Comparison of ENCODE assay signal across 9 mouse cellular contexts in genomic region chr4:131915821-131916328, GRCm38 (mm10). TPM values are rescaled to one million over a fixed set of nuclear protein-coding genes. Genes with fewer than 3 reads are reported as not detected.
A peak's percentile ranks its signal among the peaks of the same experiment; 100 is the strongest.
DNase-seq lines count a peak whose midpoint lies in the region; ATAC-seq and TF ChIP-seq lines count a peak whose summit lies in the region.
"Had no signal": no experiment of that assay in that cellular context is flagged by ENCODE, and none has a peak within 500 bp of the region (broad histone marks: within the 10 kb centered on the region; RNA-seq: fewer than 3 reads in every experiment).

No protein-coding gene starts in this region.

- no peak for TF ChIP-seq CTCF in forebrain, postnatal 0 days (IDR thresholded peaks at IDR 0.05; ENCODE audit: low read depth)

- 19% methylated on average over 13 of the region's 13 CpGs for WGBS in kidney, embryonic 14.5 days
- 18% methylated on average over 13 of the region's 13 CpGs for WGBS in embryonic facial prominence, embryonic 11.5 days
- WGBS in forebrain, postnatal 0 days = 34% methylated on average over 13 of the region's 13 CpGs
- WGBS in liver, embryonic 13.5 days (ENCODE audit: insufficient replicate concordance) = 36% methylated on average over 13 of the region's 13 CpGs

- H3K36me3 ChIP-seq in kidney, embryonic 14.5 days (ENCODE audit: control insufficient read depth, insufficient read depth, low read length) = no peaks in the 10 kb centered on the region
- no peaks in the 10 kb centered on the region for H3K36me3 ChIP-seq in embryonic facial prominence, embryonic 11.5 days (replicated peaks; ENCODE audit: control insufficient read depth, insufficient read depth, low read depth, low read length)
- H3K36me3 ChIP-seq in forebrain, postnatal 0 days (ENCODE audit: insufficient read depth) = no peaks in the 10 kb centered on the region
- peaks cover 3% of the 10 kb centered on the region; the same call in 1 of the 2 replicates for H3K36me3 ChIP-seq in liver, embryonic 13.5 days

- H3K27me3 ChIP-seq in kidney, embryonic 14.5 days (ENCODE audit: control insufficient read depth, insufficient read depth, low read length) = peaks cover 10% of the 10 kb centered on the region
- peaks cover 23% of the 10 kb centered on the region for H3K27me3 ChIP-seq in embryonic facial prominence, embryonic 11.5 days (ENCODE audit: control insufficient read depth, insufficient read depth, low read length)
- peaks cover 75% of the 10 kb centered on the region for H3K27me3 ChIP-seq in forebrain, postnatal 0 days (ENCODE audit: insufficient read depth, low read length)
- H3K27me3 ChIP-seq in liver, embryonic 13.5 days = peaks cover 99% of the 10 kb centered on the region

- H3K9ac ChIP-seq in kidney, embryonic 14.5 days (ENCODE audit: low read depth, low read length) = 0 out of 2 replicates have a peak overlapping the region, but pooled peaks have one; percentile 23
- H3K9ac ChIP-seq in embryonic facial prominence, embryonic 11.5 days (replicated peaks; ENCODE audit: low read length) = no peak overlapping the region
- H3K9ac ChIP-seq in forebrain, postnatal 0 days = no peak overlapping the region
- no peak overlapping the region for H3K9ac ChIP-seq in liver, embryonic 13.5 days

- no peak for DNase-seq in kidney, adult 11 months
- no peak for DNase-seq in embryonic facial prominence, embryonic 11.5 days (ENCODE audit: low spot score)
- DNase-seq in forebrain, postnatal 0 days = no peak
- DNase-seq in liver, embryonic 13.5 days = no peak
- DNase-seq in spleen, adult 18-20 months = no peak
- no peak for DNase-seq in thymus, adult 18-20 months

- peak overlapping the region; percentile 30; the same call in 1 of the 2 replicates for H3K27ac ChIP-seq in kidney, embryonic 14.5 days (ENCODE audit: low read depth, low read length)
- no peak overlapping the region for H3K27ac ChIP-seq in embryonic facial prominence, embryonic 11.5 days (replicated peaks; ENCODE audit: low read depth, low read length)
- H3K27ac ChIP-seq in forebrain, postnatal 0 days (ENCODE audit: low read depth, low read length) = no peak overlapping the region
- no peak overlapping the region for H3K27ac ChIP-seq in liver, embryonic 13.5 days

- peak overlapping the region; percentile 23; the same call in 1 of the 2 replicates for H3K4me3 ChIP-seq in kidney, embryonic 14.5 days (ENCODE audit: low read length)
- 0 out of 2 replicates have a peak overlapping the region, but pooled peaks have one; percentile 24 for H3K4me3 ChIP-seq in embryonic facial prominence, embryonic 11.5 days (ENCODE audit: low read depth, low read length)
- no peak overlapping the region for H3K4me3 ChIP-seq in forebrain, postnatal 0 days (ENCODE audit: low read depth, low read length)
- H3K4me3 ChIP-seq in liver, embryonic 13.5 days (replicated peaks) = 0 out of 2 replicates have a peak overlapping the region, but pooled peaks have one; percentile 6

- H3K9me3 ChIP-seq in kidney, embryonic 14.5 days (ENCODE audit: control insufficient read depth, low read length) = no peaks in the 10 kb centered on the region
- no peaks in the 10 kb centered on the region for H3K9me3 ChIP-seq in embryonic facial prominence, embryonic 11.5 days (replicated peaks; ENCODE audit: control insufficient read depth, low read length)
- no peaks in the 10 kb centered on the region for H3K9me3 ChIP-seq in forebrain, postnatal 0 days (ENCODE audit: low read length)
- H3K9me3 ChIP-seq in liver, embryonic 13.5 days (replicated peaks) = no peaks in the 10 kb centered on the region

- peak overlapping the region; percentile 54 for H3K4me2 ChIP-seq in kidney, embryonic 14.5 days (replicated peaks; ENCODE audit: low read depth, low read length)
- peak overlapping the region; percentile 48; the same call in 1 of the 2 replicates for H3K4me2 ChIP-seq in embryonic facial prominence, embryonic 11.5 days (ENCODE audit: low read depth, low read length)
- H3K4me2 ChIP-seq in forebrain, postnatal 0 days (ENCODE audit: low read depth) = peak overlapping the region; percentile 52; the same call in 1 of the 2 replicates
- peak overlapping the region; percentile 19; the same call in 1 of the 2 replicates for H3K4me2 ChIP-seq in liver, embryonic 13.5 days

- no peak; the same call in 1 of the 2 replicates for ATAC-seq in kidney, embryonic 14.5 days (ENCODE audit: low FRiP score, low TSS enrichment)
- no peak for ATAC-seq in embryonic facial prominence, embryonic 11.5 days (replicated peaks; ENCODE audit: insufficient number of reproducible peaks, low FRiP score, low TSS enrichment, low read depth)
- ATAC-seq in forebrain, postnatal 0 days = no peak
- peak; percentile 16; the same call in 1 of the 2 replicates for ATAC-seq in liver, embryonic 13.5 days (ENCODE audit: low read depth)
- ATAC-seq in frontal cortex, adult (ENCODE audit: low TSS enrichment) = no peak
- ATAC-seq: inflammation-experienced regulatory T-cells, adult 6 months had no signal

- H3K4me1 ChIP-seq in kidney, embryonic 14.5 days (ENCODE audit: control insufficient read depth, insufficient read depth, low read length) = peaks cover 62% of the 10 kb centered on the region
- peaks cover 37% of the 10 kb centered on the region for H3K4me1 ChIP-seq in embryonic facial prominence, embryonic 11.5 days (ENCODE audit: control insufficient read depth, insufficient read depth, low read length)
- H3K4me1 ChIP-seq in forebrain, postnatal 0 days (ENCODE audit: insufficient read depth) = no peaks in the 10 kb centered on the region
- H3K4me1 ChIP-seq in liver, embryonic 13.5 days (replicated peaks) = peaks cover 54% of the 10 kb centered on the region

RNA-seq across cellular contexts. Expression of gene Tmem200b, which starts 5.7 kb away (rescaled TPM):
- 1.8 and 2.1 TPM in 2 replicates for polyA plus RNA-seq in kidney, embryonic 14.5 days (2014; fragmentation: Nextera tagmentation; extraction: Ambion mirVana)
- 3.0 and 4.4 TPM in 2 replicates for polyA plus RNA-seq in embryonic facial prominence, embryonic 11.5 days (2014; fragmentation: Nextera tagmentation; extraction: Ambion mirVana)
- total RNA-seq in forebrain, postnatal 0 days (2014; rRNA removed) = 2.5 and 2.7 TPM in 2 replicates
- 0.26 and 0.33 TPM in 2 replicates for polyA plus RNA-seq in forebrain, postnatal 0 days (2015; fragmentation: Nextera tagmentation; extraction: Ambion mirVana)
- 0.15 and 0.25 TPM in 2 replicates for polyA plus RNA-seq in liver, embryonic 13.5 days (2015; fragmentation: Nextera tagmentation; extraction: Ambion mirVana)
- polyA plus RNA-seq: inflammation-experienced regulatory T-cells, adult 6 months had no signal

RNA-seq across cellular contexts. Expression of gene Srsf4, which starts 42.5 kb away (rescaled TPM):
- 82.4 and 118 TPM in 2 replicates for polyA plus RNA-seq in kidney, embryonic 14.5 days (2014; fragmentation: Nextera tagmentation; extraction: Ambion mirVana)
- 119 and 131 TPM in 2 replicates for polyA plus RNA-seq in embryonic facial prominence, embryonic 11.5 days (2014; fragmentation: Nextera tagmentation; extraction: Ambion mirVana)
- total RNA-seq in forebrain, postnatal 0 days (2014; rRNA removed) = 28.2 and 49.4 TPM in 2 replicates
- 81.3 and 99.7 TPM in 2 replicates for polyA plus RNA-seq in forebrain, postnatal 0 days (2015; fragmentation: Nextera tagmentation; extraction: Ambion mirVana)
- 69.1 and 75.4 TPM in 2 replicates for polyA plus RNA-seq in liver, embryonic 13.5 days (2015; fragmentation: Nextera tagmentation; extraction: Ambion mirVana)
